Mouse (Mus musculus): ENCODE results near the gene Txnrd3. TPM values are rescaled to one million over a fixed set of nuclear protein-coding genes. Genes with fewer than 3 reads are reported as not detected.
A peak's percentile ranks its signal among the peaks of the same experiment; 100 is the strongest.

Txnrd3 gene
- polyA plus RNA-seq, 1 experiment from 2014 or later: 13.2 TPM

DNA sequence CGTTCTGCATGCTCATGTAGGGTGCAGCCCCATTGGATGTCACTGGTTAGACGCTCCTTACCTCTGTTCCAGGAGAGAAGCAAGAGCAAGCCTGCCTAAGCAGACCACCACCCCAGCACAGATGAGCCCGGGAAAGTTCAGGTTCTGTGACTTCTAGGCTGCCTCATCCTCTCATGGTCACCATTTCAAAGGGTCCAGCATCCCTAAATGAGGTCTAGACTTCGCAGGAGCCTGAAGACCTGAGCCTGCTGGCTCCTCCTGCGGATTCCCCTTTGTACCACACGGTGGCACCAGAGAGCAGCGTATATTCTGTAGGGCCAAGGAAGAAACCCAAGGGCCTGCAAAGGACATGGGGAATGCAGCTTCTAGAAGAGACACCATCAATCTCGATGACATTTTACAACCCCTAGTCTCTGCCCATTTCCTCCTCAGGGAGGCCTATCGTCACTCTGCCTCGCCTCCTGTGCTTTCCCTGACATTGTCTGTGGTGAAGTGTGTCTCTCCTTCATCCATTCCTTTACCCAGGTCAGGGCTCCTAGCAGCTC, 35.6 kb downstream of the Txnrd3 start:
- no peaks in the 10 kb centered on the region; the same call in 1 of the 2 replicates for H3K36me3 ChIP-seq (ENCODE audit: control insufficient read depth, insufficient read depth, low read length)
- no peaks in the 10 kb centered on the region for H3K4me1 ChIP-seq (ENCODE audit: control insufficient read depth, insufficient read depth, low read length)
- ATAC-seq (ENCODE audit: insufficient read depth, low FRiP score, low TSS enrichment) (peak; percentile 80), DNase-seq (ENCODE audit: low spot score) (peak; percentile 86)
- H3K9ac ChIP-seq (ENCODE audit: low read length): no peak overlapping the region
- WGBS: 19% methylated on average over 10 of the region's 10 CpGs
- no peak overlapping the region for H3K27ac ChIP-seq (ENCODE audit: low read depth, low read length)
- H3K4me2 ChIP-seq (ENCODE audit: low read depth): no peak overlapping the region
- H3K4me3 ChIP-seq (ENCODE audit: low read depth, low read length): no peak overlapping the region
- no peaks in the 10 kb centered on the region for H3K9me3 ChIP-seq (ENCODE audit: control insufficient read depth, low read length)
- no peaks in the 10 kb centered on the region for H3K27me3 ChIP-seq (ENCODE audit: control insufficient read depth, insufficient read depth, low read length)

DNA sequence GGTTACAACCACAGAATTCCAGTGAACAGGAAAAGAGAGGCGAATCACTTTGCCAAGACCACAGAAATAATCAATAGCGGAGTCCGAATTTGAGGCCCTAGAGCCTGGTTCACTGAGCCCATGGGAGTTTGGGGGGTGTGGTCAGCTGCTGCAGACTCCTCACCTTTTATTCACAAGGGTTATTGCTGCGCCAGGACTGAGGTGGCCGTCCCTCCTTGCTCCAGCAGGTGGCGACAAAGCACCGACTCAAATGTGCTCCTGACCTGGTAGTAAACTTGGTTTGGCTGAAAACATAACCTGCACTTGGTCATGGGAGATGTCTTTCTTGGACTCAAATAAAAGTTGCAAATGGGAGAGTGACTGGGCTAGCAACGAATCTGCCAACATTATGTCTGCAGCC, 36.4 kb downstream of the Txnrd3 start:
- Histone ChIP-seq H3K4me2 (ENCODE audit: low read depth) (no peak overlapping the region), H3K9me3 (ENCODE audit: control insufficient read depth, low read length) (no peaks in the 10 kb centered on the region), H3K4me3 (ENCODE audit: low read depth, low read length) (no peak overlapping the region), H3K27me3 (ENCODE audit: control insufficient read depth, insufficient read depth, low read length) (no peaks in the 10 kb centered on the region), H3K4me1 (ENCODE audit: control insufficient read depth, insufficient read depth, low read length) (no peaks in the 10 kb centered on the region), H3K27ac (ENCODE audit: low read depth, low read length) (no peak overlapping the region), H3K36me3 (ENCODE audit: control insufficient read depth, insufficient read depth, low read length) (no peaks in the 10 kb centered on the region; the same call in 1 of the 2 replicates), H3K9ac (ENCODE audit: low read length) (no peak overlapping the region)
- ATAC-seq (ENCODE audit: insufficient read depth, low FRiP score, low TSS enrichment) (peak; percentile 49; the same call in 1 of the 2 replicates), DNase-seq (ENCODE audit: low spot score) (peak; percentile 85)
- 10% methylated on average over 8 of the region's 8 CpGs for WGBS

DNA sequence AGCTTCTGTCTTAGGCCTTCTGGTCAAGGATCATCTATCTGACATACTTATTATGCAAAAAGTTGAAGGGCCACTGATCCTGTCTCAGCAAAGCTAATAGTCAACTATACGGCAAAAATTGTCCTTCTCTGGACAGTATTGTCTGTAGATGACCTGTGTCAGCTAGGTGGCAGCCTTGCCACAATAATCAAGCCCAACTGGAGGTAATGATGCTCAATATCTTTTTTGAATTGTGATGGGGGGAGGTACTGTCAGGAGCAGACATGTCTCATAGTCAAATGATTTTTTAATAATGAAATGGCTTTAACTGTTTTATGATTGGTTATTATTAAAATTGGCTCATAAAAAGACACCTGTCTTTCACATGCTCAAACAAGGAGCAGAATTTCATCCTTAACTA, 40.4 kb downstream of the Txnrd3 start:
- Histone ChIP-seq H3K4me1 (ENCODE audit: control insufficient read depth, insufficient read depth, low read length) (no peaks in the 10 kb centered on the region), H3K36me3 (ENCODE audit: control insufficient read depth, insufficient read depth, low read length) (no peaks in the 10 kb centered on the region), H3K4me2 (ENCODE audit: low read depth) (no peak overlapping the region), H3K4me3 (ENCODE audit: low read depth, low read length) (no peak overlapping the region), H3K27me3 (ENCODE audit: control insufficient read depth, insufficient read depth, low read length) (no peaks in the 10 kb centered on the region), H3K27ac (ENCODE audit: low read depth, low read length) (no peak overlapping the region), H3K9me3 (ENCODE audit: control insufficient read depth, low read length) (no peaks in the 10 kb centered on the region), H3K9ac (ENCODE audit: low read length) (no peak overlapping the region)
- ATAC-seq (ENCODE audit: insufficient read depth, low FRiP score, low TSS enrichment) (no peak), DNase-seq (ENCODE audit: low spot score) (no peak)
- 79% methylated on average over 1 of the region's 1 CpGs for WGBS

- 78% methylated on average over 1 of the region's 1 CpGs for WGBS
- ATAC-seq (ENCODE audit: insufficient read depth, low FRiP score, low TSS enrichment) (no peak), DNase-seq (ENCODE audit: low spot score) (no peak)
- Histone ChIP-seq H3K27me3 (ENCODE audit: control insufficient read depth, insufficient read depth, low read length) (no peaks in the 10 kb centered on the region), H3K4me1 (ENCODE audit: control insufficient read depth, insufficient read depth, low read length) (no peaks in the 10 kb centered on the region), H3K9ac (ENCODE audit: low read length) (no peak overlapping the region), H3K27ac (ENCODE audit: low read depth, low read length) (no peak overlapping the region), H3K36me3 (ENCODE audit: control insufficient read depth, insufficient read depth, low read length) (no peaks in the 10 kb centered on the region), H3K4me2 (ENCODE audit: low read depth) (no peak overlapping the region), H3K9me3 (ENCODE audit: control insufficient read depth, low read length) (no peaks in the 10 kb centered on the region), H3K4me3 (ENCODE audit: low read depth, low read length) (no peak overlapping the region)
These were observed 43.3 kb downstream of the Txnrd3 start for GRCm38 (mm10) chr6:89687100-89687499.

DNA sequence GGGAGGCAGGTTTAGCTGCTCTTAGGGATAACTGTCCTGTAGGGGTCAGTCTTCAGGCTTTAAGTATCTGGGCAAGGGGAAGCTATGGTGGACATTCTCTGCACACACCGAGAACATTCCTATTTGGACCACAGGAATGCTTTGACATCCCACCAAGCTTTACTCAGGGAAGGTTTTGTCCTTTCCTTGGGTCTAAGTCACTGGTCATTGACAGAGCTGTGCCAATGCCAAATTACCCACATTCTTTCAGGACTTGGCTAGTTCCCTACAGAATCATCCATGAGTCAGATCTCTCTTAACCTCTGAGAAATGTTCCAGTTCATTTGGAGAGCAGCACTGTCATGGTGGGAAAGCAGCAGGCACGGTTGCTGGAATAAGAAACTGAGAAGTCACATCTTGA, 62.8 kb downstream of the Txnrd3 start:
- H3K27ac ChIP-seq (ENCODE audit: low read depth, low read length): no peak overlapping the region
- ATAC-seq (ENCODE audit: insufficient read depth, low FRiP score, low TSS enrichment): no peak
- DNase-seq (ENCODE audit: low spot score): no peak
- no peak overlapping the region for H3K4me2 ChIP-seq (ENCODE audit: low read depth)
- no peaks in the 10 kb centered on the region for H3K27me3 ChIP-seq (ENCODE audit: control insufficient read depth, insufficient read depth, low read length)
- WGBS: 82% methylated on average over 2 of the region's 2 CpGs
- H3K4me1 ChIP-seq (ENCODE audit: control insufficient read depth, insufficient read depth, low read length): no peaks in the 10 kb centered on the region
- H3K9me3 ChIP-seq (ENCODE audit: control insufficient read depth, low read length): no peaks in the 10 kb centered on the region
- no peak overlapping the region for H3K4me3 ChIP-seq (ENCODE audit: low read depth, low read length)
- H3K9ac ChIP-seq (ENCODE audit: low read length): no peak overlapping the region
- H3K36me3 ChIP-seq (ENCODE audit: control insufficient read depth, insufficient read depth, low read length): no peaks in the 10 kb centered on the region

- ATAC-seq (ENCODE audit: insufficient read depth, low FRiP score, low TSS enrichment) (no peak), DNase-seq (ENCODE audit: low spot score) (no peak)
- Histone ChIP-seq H3K4me2 (ENCODE audit: low read depth) (no peak within 1 kb of the TSS), H3K27ac (ENCODE audit: low read depth, low read length) (no peak within 1 kb of the TSS), H3K27me3 (ENCODE audit: control insufficient read depth, insufficient read depth, low read length) (no peaks in the 10 kb centered on the region), H3K9ac (ENCODE audit: low read length) (no peak within 1 kb of the TSS), H3K36me3 (ENCODE audit: control insufficient read depth, insufficient read depth, low read length) (no peaks in the 10 kb centered on the region), H3K4me1 (ENCODE audit: control insufficient read depth, insufficient read depth, low read length) (no peaks in the 10 kb centered on the region), H3K4me3 (ENCODE audit: low read depth, low read length) (no peak within 1 kb of the TSS), H3K9me3 (ENCODE audit: control insufficient read depth, low read length) (no peaks in the 10 kb centered on the region)
- WGBS: 81% methylated on average over 4 of the region's 4 CpGs
These were observed 63.5 kb downstream of the Txnrd3 start, which contains the start of gene Vmn1r40 for GRCm38 (mm10) chr6:89707240-89707639. Vmn1r40 (plus strand) TSS chr6:89707540.

GRCm38 (mm10) chr6:89718051-89718450, 74.3 kb downstream of the Txnrd3 start:
- no peaks in the 10 kb centered on the region for H3K36me3 ChIP-seq (ENCODE audit: control insufficient read depth, insufficient read depth, low read length)
- H3K4me1 ChIP-seq (ENCODE audit: control insufficient read depth, insufficient read depth, low read length): no peaks in the 10 kb centered on the region
- H3K4me3 ChIP-seq (ENCODE audit: low read depth, low read length): no peak overlapping the region
- no peak overlapping the region for H3K27ac ChIP-seq (ENCODE audit: low read depth, low read length)
- no peaks in the 10 kb centered on the region for H3K9me3 ChIP-seq (ENCODE audit: control insufficient read depth, low read length)
- H3K4me2 ChIP-seq (ENCODE audit: low read depth): no peak overlapping the region
- no peak for DNase-seq (ENCODE audit: low spot score)
- H3K27me3 ChIP-seq (ENCODE audit: control insufficient read depth, insufficient read depth, low read length): no peaks in the 10 kb centered on the region
- no peak for ATAC-seq (ENCODE audit: insufficient read depth, low FRiP score, low TSS enrichment)
- no peak overlapping the region for H3K9ac ChIP-seq (ENCODE audit: low read length)

Other genes starting within 250 kb of the Txnrd3 start
- 73.8 and 84.4 TPM in 2 replicates for gene Chchd6, start 48.3 kb upstream of the Txnrd3 start, polyA plus RNA-seq (2014; fragmentation: Nextera tagmentation; extraction: Ambion mirVana)
- not detected in 2 replicates for gene Vmn1r40, start 63.6 kb downstream of the Txnrd3 start, polyA plus RNA-seq (2014; fragmentation: Nextera tagmentation; extraction: Ambion mirVana)
- not detected in 2 replicates for gene Vmn1r41, start 96.8 kb downstream of the Txnrd3 start, polyA plus RNA-seq (2014; fragmentation: Nextera tagmentation; extraction: Ambion mirVana)
- gene Vmn1r42, start 232.4 kb downstream of the Txnrd3 start, polyA plus RNA-seq (2014; fragmentation: Nextera tagmentation; extraction: Ambion mirVana): not detected in 2 replicates
- not detected in 2 replicates for gene Vmn1r43, start 232.4 kb downstream of the Txnrd3 start, polyA plus RNA-seq (2014; fragmentation: Nextera tagmentation; extraction: Ambion mirVana)
- not detected in 2 replicates for gene Vmn1r44, start 239.7 kb downstream of the Txnrd3 start, polyA plus RNA-seq (2014; fragmentation: Nextera tagmentation; extraction: Ambion mirVana)

Measured in neural tube, embryonic 11.5 days (tissue).